Mouse (Mus musculus) thymus, postnatal 0 days (tissue): Measurements from ENCODE around the gene Lat2. TPM values are rescaled to one million over a fixed set of nuclear protein-coding genes. Genes with fewer than 3 reads are reported as not detected.

Source experiments
- DNase-seq: peaks from one replicate; pipeline ENCODE4 v3.0.0-alpha.2; 2015; ENCODE audit warnings: low spot score
- microRNA-seq: library from miRNA; unstranded; fragments of <30 nt; microRNA quantifications from one replicate; pipeline ENCODE4, GENCODE M21; 2016; ENCODE audit warnings: borderline number of aligned reads
- polyA plus RNA-seq: library from polyadenylated mRNA; unstranded; fragments of >200 nt; fragmentation: Nextera tagmentation; extraction: Ambion mirVana; gene quantifications from 2 replicates; pipeline ENCODE4 v1.2.1, GENCODE M21; 2015

The Lat2 gene
- polyA plus RNA-seq, 1 experiment from 2014 or later, result 6.9 TPM

- peak; percentile 54 for DNase-seq
Observed at GRCm38 (mm10) chr5:134571730-134572507, 42.9 kb downstream of the Lat2 start.

DNA sequence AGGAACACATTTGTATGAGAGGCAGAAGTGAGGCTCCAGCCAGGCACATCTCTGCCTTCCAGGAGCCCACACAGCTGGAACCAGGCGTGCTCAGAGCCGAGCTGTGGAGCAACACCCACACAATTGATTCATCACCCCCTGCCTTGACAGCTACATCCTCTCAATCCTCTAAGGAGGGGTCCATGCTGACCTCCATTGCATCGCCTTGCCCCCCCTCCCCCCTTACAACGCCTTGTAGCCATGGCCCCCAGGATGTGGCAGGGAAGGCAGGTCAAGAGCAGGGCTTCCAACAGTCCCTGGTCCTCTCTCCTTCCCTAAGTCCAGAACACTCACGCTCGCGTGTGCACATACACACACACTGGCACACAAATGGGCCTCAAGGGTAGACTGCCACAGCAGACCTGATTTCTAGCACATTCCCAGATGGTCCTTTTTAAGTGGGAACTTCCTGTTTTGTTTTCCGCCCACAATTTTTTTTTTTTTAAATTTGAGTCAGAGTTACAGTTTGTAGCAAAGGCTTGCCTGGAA lies 45.8 kb downstream of the Lat2 start:
- no peak for DNase-seq

GRCm38 (mm10) chr5:134568030-134568429 lies 46.8 kb downstream of the Lat2 start:
- no peak for DNase-seq

DNA sequence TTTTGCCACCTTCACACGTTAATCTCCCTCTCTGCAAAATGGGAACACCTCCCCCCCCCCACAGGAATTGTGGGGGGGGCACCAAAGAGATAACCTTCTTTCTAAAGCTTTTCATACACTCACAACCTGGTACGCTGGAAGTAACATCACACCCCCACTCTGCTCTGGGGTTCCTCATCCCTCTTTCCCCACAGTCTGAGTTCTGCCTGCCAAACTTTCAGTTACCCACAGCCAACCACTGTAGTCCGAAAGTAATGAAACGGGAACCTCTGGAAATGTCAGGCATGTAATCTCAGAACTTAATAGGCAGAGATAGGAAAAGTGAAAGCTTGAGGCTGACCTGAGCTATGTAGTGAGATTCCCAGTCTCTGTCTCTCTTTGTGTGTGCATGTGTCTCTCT lies 47.4 kb downstream of the Lat2 start:
- no peak for DNase-seq

GRCm38 (mm10) chr5:134565696-134566095 lies 49.1 kb downstream of the Lat2 start:
- no peak for DNase-seq

DNA sequence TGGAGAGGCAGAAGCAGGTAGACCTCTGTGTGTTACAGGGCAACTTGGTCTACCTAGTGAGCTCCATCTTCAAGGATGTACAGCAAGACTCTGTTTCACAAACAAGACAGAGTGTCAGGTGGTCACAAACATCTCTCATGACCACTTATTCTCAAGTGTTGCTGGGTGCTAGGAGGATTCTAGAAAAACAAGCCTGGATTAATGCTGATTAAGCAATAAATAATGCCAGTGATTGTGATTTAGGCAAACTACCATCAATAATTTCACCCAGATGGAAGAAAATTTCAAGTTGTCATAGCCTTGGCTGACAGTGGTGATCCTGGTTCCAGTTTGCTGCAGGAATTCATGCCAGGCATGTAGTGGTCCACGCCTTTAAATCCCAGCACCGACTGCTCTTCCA lies 50.6 kb downstream of the Lat2 start:
- DNase-seq, result no peak

DNA sequence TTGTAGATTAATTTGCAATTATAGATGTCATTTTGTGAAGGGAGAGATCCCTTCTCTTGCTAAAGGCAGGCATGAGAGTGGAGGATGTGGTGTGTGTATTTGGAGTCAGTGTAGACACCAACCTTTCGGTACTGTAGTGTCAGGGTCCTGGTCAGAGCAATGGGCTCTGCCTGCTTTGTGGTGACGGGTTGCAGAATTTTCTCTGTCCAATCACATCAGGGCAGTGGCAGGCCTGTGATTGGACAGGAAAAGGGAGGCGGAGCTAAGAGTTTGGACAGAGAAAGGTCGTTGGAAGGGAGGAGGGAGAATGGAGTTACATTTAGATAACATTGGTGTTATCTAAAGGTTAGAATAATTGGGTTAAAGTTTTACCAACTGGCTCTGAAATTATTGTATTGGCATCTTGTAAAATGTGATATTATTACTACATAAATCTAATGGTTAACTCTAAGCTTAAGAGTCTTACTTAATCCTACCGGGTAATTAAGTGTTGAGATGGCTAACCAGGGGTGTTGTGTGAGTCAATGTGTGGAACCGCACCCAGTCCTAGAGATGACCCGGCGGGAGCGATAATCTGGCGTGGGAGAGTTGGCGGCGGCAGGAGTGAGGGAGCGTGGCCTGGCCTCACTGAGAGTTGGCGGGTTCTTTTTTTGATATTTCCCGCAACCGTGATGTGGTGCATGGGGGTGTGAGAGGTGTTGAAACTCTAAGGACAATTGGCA lies 54.2 kb downstream of the Lat2 start:
- no peak for DNase-seq

- no peak for DNase-seq
Observed at GRCm38 (mm10) chr5:134560071-134560449, 54.8 kb downstream of the Lat2 start, which contains the start of gene Syna. Syna (minus strand) TSS chr5:134560171.

- peak; percentile 16 for DNase-seq
Observed at GRCm38 (mm10) chr5:134555463-134556164, 59.2 kb downstream of the Lat2 start.

DNA sequence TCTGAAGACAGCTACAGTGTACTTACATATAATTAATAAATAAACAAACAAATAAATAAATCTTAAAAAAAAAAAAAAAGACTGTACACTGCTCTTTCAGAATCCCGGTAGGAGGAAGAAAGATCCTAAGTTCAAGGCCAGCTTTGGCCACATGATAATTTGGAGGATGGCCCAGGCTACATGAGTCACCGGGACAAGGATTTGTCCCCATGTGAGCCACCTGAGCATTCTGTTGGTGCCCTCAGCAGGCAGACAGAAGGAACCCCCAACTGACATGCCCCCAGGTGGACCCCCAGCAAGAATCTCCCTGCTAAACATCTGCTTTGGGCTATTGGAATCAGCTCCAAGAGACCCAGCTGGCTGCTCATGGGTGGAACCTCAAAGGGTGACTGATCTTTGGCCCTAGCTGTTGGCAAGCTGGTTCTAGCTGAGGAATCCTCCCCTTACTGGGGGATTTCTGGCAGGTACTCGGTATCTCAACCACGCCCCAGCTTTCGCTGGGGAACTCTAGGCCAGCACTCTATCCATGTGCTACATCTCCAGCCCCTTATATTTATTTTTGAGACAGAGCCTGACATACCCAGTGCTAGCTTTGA lies 60.8 kb downstream of the Lat2 start:
- DNase-seq, result no peak

DNA sequence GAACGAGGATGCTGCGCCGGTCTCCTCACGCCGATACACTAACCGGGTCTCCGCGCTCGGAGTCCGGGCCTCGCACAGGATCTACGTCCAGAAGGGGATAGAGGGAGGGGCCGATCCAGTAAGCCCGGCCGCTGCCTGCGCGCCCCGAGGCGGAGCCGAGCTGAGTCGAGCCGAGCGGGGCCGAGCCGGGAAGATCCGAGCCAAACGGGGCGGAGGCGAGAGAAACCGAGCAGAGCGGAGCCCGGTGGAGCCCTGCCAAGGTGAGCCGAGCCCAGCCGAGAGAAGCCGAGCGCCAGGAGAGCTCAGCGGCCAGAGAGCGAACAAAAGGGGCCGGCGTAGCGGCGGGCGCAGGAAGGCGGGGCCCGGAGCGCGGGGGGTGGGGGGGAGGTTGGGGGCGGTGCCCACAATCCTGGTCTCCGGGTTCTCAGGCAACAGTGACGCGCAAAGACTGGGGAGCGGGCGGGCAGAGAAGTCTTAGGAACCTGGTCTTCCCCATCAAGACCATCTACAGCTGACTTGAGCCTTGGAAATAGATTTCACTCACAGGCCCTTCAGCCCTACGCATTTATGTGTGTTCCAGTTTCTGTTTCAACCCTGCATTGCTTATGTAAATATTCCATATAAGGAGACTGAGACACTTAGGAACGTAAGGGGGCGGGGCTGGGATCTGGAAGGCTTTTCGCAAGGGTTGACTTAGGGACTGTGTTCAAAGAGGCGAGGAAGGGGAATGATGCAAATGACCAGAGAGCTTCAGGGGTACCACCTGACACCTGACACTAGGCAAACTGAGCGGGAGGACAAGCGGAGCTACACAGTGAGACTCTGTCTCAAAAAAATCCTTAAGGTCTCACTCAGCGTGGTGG lies 62.5 kb downstream of the Lat2 start, which contains the start of gene Clip2:
Clip2 (minus strand) TSS at position 325 of the 863 bp plus-strand sequence.
- DNase-seq, result peak; percentile 92

GRCm38 (mm10) chr5:134551233-134552109 lies 63.4 kb downstream of the Lat2 start:
- DNase-seq, result peak; percentile 56

GRCm38 (mm10) chr5:134550836-134551232 lies 64.0 kb downstream of the Lat2 start:
- no peak for DNase-seq

Small RNA genes lying within 50 kb of the gene (microRNA-seq; reads per million reads assigned to microRNA genes)
- gene Mir7228, result not detected

Other genes with a start within 250 kb of the Lat2 start
- gene Gtf2ird1, start 158.3 kb downstream of the Lat2 start, polyA plus RNA-seq, result 54.7 and 67.4 TPM in 2 replicates
- 1.3 TPM in 2 replicates for gene Clip2, start 62.6 kb downstream of the Lat2 start, polyA plus RNA-seq
- gene Syna, start 54.9 kb downstream of the Lat2 start, polyA plus RNA-seq, result 0.08 and 0.09 TPM in 2 replicates
- 262 and 278 TPM in 2 replicates for gene Rfc2, start 33.7 kb downstream of the Lat2 start, polyA plus RNA-seq
- gene Eif4h, start 24.5 kb upstream of the Lat2 start, polyA plus RNA-seq, result 385 and 414 TPM in 2 replicates
- gene Limk1, start 73.6 kb upstream of the Lat2 start, polyA plus RNA-seq, result 2.8 and 3.8 TPM in 2 replicates
- 12.4 and 96.1 TPM in 2 replicates for gene Eln, start 132.3 kb upstream of the Lat2 start, polyA plus RNA-seq